Mouse (Mus musculus) left cerebral cortex, postnatal 25 days (tissue): ENCODE data around the gene C2cd4a. TPM values are rescaled to one million over a fixed set of nuclear protein-coding genes. Genes with fewer than 3 reads are reported as not detected.

Experiments used
- DNase-seq, 2 experiments: peaks; one replicate each; pipeline ENCODE4 v3.0.0; 2022; ENCODE audit warnings: low spot score in 2 of 2, mixed read lengths in 1 of 2
- intact Hi-C: fragments of 180-260 bp; cut with DNase I; formaldehyde crosslinking; loops from one replicate; pipeline ENCODE4 v1.15.1; 2025
- total RNA-seq, 2 experiments: library from RNA; stranded (reverse); gene quantifications; 2 replicates each; pipeline ENCODE4 v1.2.3; 2021

The C2cd4a gene
- not detected for total RNA-seq

DNA sequence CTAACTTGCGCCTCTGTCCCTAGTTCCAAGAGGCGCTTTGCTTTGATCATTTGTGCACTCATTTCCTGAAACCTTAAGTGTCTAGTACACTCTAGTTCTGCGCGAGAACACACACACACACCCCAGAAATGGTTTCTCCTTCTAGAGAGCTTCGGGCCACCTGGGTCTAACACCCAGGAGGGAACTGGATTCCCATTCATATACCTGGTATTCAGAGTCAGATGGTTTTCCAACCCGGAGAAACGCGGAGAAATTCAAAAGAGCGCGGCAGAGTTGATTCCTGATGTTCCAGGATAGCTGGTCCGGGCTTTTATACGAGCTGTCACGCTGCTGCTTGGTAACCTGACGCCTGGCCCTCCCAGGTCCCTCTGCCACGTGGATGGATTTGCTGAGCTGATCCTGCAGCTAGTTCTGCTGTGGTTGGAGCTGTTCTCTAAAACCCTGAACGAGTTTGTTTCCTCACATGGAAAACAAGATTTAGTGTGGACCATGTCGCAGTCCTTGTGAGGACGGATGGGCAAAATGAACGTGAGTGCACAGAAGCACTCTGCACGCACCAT lies at the start of gene C2cd4a:
Gene C2cd4a (minus strand): TSS at position 285 of the 560 bp plus-strand sequence.
- DNase-seq: no peak
- intact Hi-C loops: no loop called here

GRCm38 (mm10) chr9:67878197-67878769 lies 46.2 kb upstream of the C2cd4a start:
- intact Hi-C loops: no loop called here
- DNase-seq: no peak

GRCm38 (mm10) chr9:67877081-67877718 lies 45.1 kb upstream of the C2cd4a start:
- intact Hi-C loops: no loop called here
- no peak for DNase-seq

GRCm38 (mm10) chr9:67875337-67875736 lies 43.2 kb upstream of the C2cd4a start:
- intact Hi-C loops: loop anchor here (2.0 kb wide), 1 partner anchor 47 kb away; no protein-coding TSS in a partner anchor

GRCm38 (mm10) chr9:67874522-67875222 lies 42.5 kb upstream of the C2cd4a start:
- intact Hi-C loops: loop anchor here (2.0 kb wide), 1 partner anchor 46 kb away; no protein-coding TSS in a partner anchor
- DNase-seq: no peak

More at GRCm38 (mm10) chr9:67875337-67875736, 43.2 kb upstream of the C2cd4a start:
- DNase-seq: peak; percentile 21 to 41

DNA sequence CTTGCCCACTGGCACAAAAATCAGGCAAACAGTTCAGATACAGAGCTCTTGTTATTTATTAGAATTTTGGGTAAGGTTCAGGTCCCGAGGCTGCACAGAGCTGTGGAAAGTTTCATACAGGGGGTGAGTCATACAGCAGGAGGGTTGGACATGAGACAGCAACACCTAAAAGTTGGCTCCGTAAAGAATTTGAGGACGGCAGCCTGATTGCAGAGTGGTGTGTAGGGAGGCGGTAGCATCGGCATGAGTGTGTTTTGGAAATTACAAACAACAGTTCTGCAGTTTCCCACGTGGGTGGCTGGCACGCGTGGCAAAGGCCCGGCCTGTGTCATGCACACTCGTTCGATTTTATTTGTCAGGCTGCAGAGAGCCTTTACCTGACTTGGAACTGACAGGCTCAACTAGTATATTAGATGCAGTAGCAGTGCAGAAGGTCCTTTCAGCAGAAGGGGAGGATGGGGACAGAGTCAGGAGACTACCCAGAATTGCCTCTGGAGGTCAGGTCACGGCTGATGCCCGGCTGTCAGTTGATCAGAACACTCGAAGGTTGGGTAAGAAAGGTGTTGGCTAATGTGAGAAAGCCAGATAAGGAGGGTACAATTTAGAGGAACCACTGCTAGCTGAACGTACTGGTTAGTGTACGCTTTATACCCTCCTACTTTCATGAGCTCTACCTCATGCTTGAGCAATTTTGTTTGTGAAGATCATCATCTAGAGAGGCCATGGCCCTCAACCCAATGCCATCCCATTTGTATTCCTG lies 37.7 kb upstream of the C2cd4a start:
- intact Hi-C loops: no loop called here
- peak; percentile 39 to 81 for DNase-seq

- intact Hi-C loops: no loop called here
- DNase-seq: no peak
Measured at GRCm38 (mm10) chr9:67867411-67867810, 35.3 kb upstream of the C2cd4a start.

GRCm38 (mm10) chr9:67865411-67865810 lies 33.3 kb upstream of the C2cd4a start:
- no peak for DNase-seq
- intact Hi-C loops: no loop called here

DNA sequence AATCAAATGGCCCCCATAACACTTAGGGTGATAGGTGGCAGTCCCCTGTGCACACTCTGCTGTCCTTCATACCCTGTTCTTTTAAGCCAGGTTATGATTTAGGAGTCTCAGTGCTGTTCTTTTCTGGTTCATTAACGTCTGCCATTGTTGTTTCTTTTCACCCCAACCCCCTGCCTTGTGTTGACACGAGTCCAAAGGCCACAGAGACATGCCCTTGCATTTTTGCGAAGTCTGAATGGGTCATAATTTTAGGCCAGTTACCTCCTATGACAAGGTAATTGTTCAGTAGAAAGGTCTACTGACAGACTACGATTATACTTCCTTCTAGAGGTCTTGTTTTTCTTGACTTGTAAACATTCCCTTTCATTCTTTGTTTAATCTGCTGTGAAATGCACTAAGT lies 31.9 kb upstream of the C2cd4a start:
- intact Hi-C loops: no loop called here
- DNase-seq: no peak

DNA sequence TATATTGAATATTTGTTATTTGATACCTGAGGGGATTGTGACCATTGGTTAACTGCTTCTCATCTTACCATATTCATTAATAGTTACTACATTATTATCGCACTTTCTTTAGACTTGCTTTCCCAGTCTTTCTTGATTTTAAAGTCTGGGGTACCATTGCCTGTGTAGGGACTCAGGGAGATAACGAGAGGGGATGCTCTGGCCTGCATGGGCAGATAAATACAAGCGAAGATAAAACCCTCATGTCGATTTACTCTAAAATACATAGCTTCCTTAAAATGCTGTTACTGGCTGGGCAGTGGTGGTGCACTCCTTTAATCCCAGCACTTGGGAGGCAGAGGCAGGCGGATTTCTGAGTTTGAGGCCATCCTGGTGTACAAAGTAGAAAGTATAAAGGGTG lies 31.2 kb upstream of the C2cd4a start:
- no peak for DNase-seq
- intact Hi-C loops: no loop called here

- no peak for DNase-seq
- intact Hi-C loops: no loop called here
Measured at GRCm38 (mm10) chr9:67860273-67860672, 28.1 kb upstream of the C2cd4a start.

- intact Hi-C loops: no loop called here
- no peak for DNase-seq
Measured at GRCm38 (mm10) chr9:67851150-67851549, 19.0 kb upstream of the C2cd4a start.

DNA sequence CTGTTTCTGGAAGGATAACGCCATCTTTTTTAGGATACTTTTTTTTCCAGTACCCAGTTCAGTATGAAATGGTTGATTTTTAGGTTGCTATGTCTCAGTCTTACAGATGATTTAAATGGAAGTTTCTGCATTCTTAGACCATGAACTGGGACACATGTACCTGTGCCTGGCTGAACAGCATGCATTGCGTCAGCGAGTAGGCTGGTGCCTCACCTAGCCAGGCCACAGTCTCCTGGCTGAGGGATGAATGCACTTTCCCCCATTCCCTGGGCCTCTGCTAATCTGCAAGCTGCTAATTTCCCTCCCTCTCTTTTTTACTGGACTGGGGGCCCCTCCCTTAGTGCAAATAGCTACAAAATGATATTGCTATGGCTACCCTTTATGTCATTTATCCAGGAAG lies 17.7 kb upstream of the C2cd4a start:
- no peak for DNase-seq
- intact Hi-C loops: no loop called here

DNA sequence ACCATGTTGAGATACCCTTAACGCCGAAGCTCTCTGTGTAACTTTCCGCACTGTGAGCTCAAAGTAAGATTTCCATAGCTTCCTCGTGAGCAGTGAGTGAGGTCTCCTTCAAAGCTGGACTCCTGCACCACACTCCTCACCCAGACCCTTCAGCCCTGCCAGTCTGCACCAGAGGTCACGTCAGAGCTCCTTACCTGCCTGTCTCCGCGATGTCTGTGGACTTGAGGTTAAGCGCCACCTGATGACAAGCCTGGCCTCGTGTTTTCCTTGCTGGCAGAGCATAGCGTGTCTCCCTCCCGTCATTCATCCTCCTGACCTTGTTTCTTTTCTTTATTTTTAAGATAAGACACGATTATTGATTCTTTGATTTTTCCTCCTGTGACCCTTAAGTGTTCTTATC lies 17.3 kb upstream of the C2cd4a start:
- intact Hi-C loops: no loop called here
- DNase-seq: no peak

DNA sequence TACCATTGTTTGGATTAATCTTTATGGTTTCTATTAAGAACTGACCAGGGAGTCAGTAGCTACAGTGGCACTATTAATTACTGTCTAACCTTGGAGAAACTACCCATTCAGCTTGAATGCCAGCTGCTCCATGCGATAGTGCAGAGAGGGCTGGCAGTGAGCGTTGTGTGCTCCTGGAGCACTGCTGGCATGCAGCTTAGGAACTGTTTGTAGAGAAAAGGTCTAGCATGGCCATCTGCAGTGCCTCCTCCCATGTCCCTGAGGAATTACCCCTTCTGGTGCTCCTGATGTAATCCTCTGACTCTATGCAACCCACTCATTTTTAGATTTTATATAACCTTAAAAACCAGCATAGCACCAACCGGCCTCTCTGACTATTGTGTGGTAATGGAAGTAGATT lies 15.5 kb upstream of the C2cd4a start:
- DNase-seq: no peak
- intact Hi-C loops: no loop called here

DNA sequence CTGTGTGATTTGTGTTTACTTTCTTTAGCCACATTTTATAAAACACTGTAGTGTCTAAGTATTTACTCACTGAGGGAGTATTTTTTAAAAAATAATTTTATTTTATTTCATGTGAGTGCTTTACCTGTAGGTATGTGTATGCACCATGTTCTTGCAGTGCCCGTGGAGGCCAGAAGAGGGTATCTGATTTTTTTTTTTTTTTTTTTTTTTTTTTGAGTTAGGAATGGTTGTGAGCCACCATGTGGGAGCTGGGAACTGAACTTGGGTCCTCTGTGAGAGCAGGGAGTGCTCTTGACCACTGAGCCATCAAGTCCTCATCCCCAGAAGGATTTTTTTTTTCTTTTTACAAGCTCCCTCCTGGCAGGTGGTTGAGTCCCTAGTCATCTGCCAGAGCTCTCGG lies 14.0 kb upstream of the C2cd4a start:
- DNase-seq: no peak
- intact Hi-C loops: no loop called here

GRCm38 (mm10) chr9:67845648-67846047 lies 13.5 kb upstream of the C2cd4a start:
- intact Hi-C loops: no loop called here
- DNase-seq: no peak

DNA sequence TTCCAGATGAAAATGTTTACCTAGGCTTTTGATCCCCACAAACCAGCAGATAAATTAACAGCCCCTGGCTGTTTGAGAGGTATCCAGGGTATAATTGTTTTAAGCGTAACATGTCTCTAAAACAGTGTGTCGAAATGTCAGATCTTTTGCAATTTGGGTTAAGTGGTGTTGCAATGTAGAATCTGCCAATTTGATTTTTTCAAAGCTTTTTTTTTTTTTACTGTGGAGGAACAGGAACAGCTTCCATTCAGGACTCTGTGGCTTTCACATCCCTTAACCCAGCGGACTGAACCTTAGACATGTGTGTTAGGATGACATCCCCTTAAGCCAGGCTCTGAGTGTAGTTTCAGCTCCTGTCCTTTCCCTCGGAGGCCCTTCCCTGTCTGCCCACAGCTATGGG lies 12.9 kb upstream of the C2cd4a start:
- DNase-seq: no peak

DNA sequence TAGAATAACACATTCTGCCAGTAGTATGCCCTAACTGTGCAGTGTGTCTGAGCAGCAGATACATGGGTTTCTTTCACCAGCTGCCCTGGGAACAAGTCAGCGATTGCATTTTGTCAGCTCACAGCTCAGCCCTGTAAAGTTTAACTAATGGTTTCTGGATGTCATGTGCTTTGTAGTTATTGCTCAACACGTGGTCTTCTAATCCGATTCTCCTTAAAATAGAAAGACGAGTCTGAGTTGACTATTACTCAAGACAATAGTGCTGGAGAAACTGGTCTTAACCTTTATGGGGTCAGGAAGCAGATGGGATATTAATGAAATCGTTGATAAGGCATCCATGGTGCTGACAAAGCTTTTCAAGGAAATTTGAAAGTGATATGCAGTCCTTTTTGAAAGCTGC lies 10.7 kb upstream of the C2cd4a start:
- intact Hi-C loops: no loop called here
- DNase-seq: no peak

More for the DNA sequence above, 12.9 kb upstream of the C2cd4a start:
- intact Hi-C loops: no loop called here
